Mouse (Mus musculus): Measurements from ENCODE around the gene H2-T24. TPM values are rescaled to one million over a fixed set of nuclear protein-coding genes. Genes with fewer than 3 reads are reported as not detected.

The H2-T24 gene
- total RNA-seq, 2 experiments from 2014 or later = 0.54 to 0.80 TPM

DNA sequence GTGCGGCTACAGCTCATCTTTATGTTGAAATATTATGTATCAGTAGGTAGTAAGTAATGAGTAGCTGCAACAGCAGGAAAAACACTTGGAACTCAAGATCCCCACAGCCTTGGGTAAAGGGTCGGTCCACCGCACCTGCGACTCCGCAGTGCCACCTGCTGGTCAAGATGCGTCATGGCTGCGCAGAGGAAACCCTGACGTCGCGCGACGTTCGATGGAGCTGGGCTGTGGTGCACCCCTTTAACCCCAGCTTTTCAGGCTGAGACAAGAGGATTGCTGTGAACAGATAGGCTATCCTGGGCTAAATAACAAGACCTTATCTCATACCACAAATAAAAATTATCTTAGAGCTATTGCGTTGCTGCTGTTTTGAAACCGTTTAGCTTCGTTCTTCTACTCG is 26.7 kb downstream of the H2-T24 start:
- DNase-seq (ENCODE audit: low spot score in 2 of 2) = peak; percentile 81 to 82

DNA sequence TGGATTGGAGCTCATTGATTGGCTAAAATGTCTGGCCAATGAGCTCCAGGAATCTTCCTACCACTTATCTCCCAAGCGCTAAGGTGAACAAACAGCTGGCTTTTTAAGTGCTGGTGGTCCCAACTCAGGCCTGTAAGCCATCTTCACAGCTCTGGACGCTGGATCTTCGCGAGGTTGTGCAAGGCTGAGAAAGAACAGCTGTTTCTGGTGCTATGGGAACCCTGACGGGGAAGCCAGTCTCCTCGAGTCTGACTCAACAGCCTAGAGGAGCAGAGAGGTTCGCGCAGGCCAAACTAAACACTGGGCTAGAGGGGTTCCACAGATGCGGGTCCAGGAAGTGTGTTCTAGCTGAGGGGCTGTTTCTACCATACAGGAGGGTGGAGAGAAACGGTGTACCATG is 28.6 kb downstream of the H2-T24 start:
- no peak for DNase-seq (ENCODE audit: low spot score in 2 of 2)

- DNase-seq (ENCODE audit: low spot score in 2 of 2) = no peak
These were observed 38.6 kb downstream of the H2-T24 start for GRCm38 (mm10) chr17:35981776-35982175.

GRCm38 (mm10) chr17:35980363-35980754 is 40.0 kb downstream of the H2-T24 start:
- DNase-seq (ENCODE audit: low spot score in 2 of 2) = peak; percentile 62 to 68

- DNase-seq (ENCODE audit: low spot score in 2 of 2) = peak; percentile 92 to 94
These were observed 40.7 kb downstream of the H2-T24 start, which contains the start of the genes Gnl1 and Prr3 for GRCm38 (mm10) chr17:35979401-35980362. Gene Gnl1 (plus strand): TSS chr17:35979851. Gene Prr3 (minus strand): TSS chr17:35980236.

- DNase-seq (ENCODE audit: low spot score in 2 of 2) = peak; percentile 89 to 93
These were observed 41.5 kb downstream of the H2-T24 start for GRCm38 (mm10) chr17:35978811-35979400.

GRCm38 (mm10) chr17:35972131-35972530 is 48.2 kb downstream of the H2-T24 start:
- no peak for DNase-seq (ENCODE audit: low spot score in 2 of 2)

- DNase-seq (ENCODE audit: low spot score in 2 of 2) = peak; percentile 98 to 99
These were observed 50.7 kb downstream of the H2-T24 start, which contains the start of gene Abcf1 for GRCm38 (mm10) chr17:35969418-35970389. Gene Abcf1 (minus strand): TSS chr17:35969761.

GRCm38 (mm10) chr17:35967621-35968020 is 52.7 kb downstream of the H2-T24 start:
- DNase-seq (ENCODE audit: low spot score in 2 of 2) = no peak

- no peak for DNase-seq (ENCODE audit: low spot score in 2 of 2)
These were observed 57.1 kb downstream of the H2-T24 start for GRCm38 (mm10) chr17:35963279-35963678.

DNA sequence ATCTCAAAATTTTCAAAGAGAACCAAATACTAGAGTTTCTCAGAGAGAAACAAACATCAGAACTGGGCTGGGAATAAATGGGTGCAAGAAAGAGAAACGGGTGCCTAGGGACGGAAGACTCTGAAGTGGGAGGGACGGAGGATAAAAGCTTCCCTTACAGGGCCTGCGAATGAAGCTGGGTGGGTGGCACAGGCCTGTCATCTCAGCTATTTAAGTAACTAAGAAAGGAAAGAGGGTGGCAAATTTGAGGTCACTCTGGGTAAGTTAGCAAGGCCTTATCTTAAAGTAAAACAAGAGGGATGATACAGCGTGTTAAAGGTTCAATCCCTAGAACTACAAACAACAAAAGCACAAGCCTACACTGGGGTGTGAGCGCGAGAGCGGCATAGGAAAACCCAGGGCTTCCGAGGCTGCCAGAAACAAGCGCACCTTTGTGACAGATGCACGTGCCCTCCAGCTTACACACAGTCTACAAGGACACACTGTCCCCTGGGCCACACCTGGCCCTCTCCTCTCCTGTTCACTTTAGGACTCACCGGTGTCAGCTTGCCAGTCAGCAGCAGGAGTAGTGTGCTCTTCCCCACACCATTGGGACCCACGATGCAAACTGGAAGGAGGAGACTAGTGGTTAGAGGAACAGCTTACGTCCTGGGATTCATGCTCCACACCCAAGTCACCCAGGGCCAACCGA is 61.7 kb downstream of the H2-T24 start:
- no peak for DNase-seq (ENCODE audit: low spot score in 2 of 2)

Small RNAs within 50 kb of the gene (microRNA-seq; reads per million reads assigned to microRNA genes)
- gene Mir877 = 410 to 633 reads per million in 2 experiments

Other genes starting within 250 kb of the H2-T24 start
- 1 to 10 TPM; 4.3 to 4.6 TPM for gene Ier3, start 198.9 kb downstream of the H2-T24 start, total RNA-seq (2021)
- gene Flot1, start 197.3 kb downstream of the H2-T24 start, total RNA-seq (2021) = 100 to 1,000 TPM; 163 to 172 TPM
- 1,000 to 10,000 TPM; 1,119 to 1,208 TPM for gene Tubb5, start 182.3 kb downstream of the H2-T24 start, total RNA-seq (2021)
- 10 to 100 TPM; 15.8 to 16.2 TPM for gene Mdc1, start 179.0 kb downstream of the H2-T24 start, total RNA-seq (2021)
- 1 to 10 TPM; 5.2 to 5.7 TPM for gene Nrm, start 159.2 kb downstream of the H2-T24 start, total RNA-seq (2021)
- gene Ppp1r18, start 155.0 kb downstream of the H2-T24 start, total RNA-seq (2021) = 10 to 100 TPM; 15.6 to 16.3 TPM
- gene Dhx16, start 140.7 kb downstream of the H2-T24 start, total RNA-seq (2021) = 10 to 100 TPM; 26.1 to 36.5 TPM
- 10 to 100 TPM; 69.4 to 77.2 TPM for gene 2310061I04Rik, start 123.1 kb downstream of the H2-T24 start, total RNA-seq (2021)
- gene Atat1, start 110.5 kb downstream of the H2-T24 start, total RNA-seq (2021) = 100 to 1,000 TPM; 132 to 133 TPM
- gene Mrps18b, start 104.2 kb downstream of the H2-T24 start, total RNA-seq (2021) = 10 to 100 TPM; 49.1 to 50.2 TPM
- 10 to 100 TPM; 66.2 to 67.3 TPM for gene Ppp1r10, start 104.1 kb downstream of the H2-T24 start, total RNA-seq (2021)
- 10 to 100 TPM; 86.2 to 86.6 TPM for gene Abcf1, start 50.8 kb downstream of the H2-T24 start, total RNA-seq (2021)
- 100 to 1,000 TPM; 123 to 128 TPM for gene Gnl1, start 40.7 kb downstream of the H2-T24 start, total RNA-seq (2021)
- 10 to 100 TPM; 72.1 to 79.2 TPM for gene Prr3, start 40.3 kb downstream of the H2-T24 start, total RNA-seq (2021)
- gene H2-T23, start 12.3 kb upstream of the H2-T24 start, total RNA-seq (2021) = 1 to 10 TPM; 2.4 to 2.9 TPM
- gene H2-T22, start 22.2 kb upstream of the H2-T24 start, total RNA-seq (2021) = 1 to 10 TPM; 8.2 to 9.0 TPM
- gene Gm6034, start 22.4 kb upstream of the H2-T24 start, total RNA-seq (2021) = not detected
- gene Gm11127, start 37.8 kb upstream of the H2-T24 start, total RNA-seq (2021) = under 1 TPM; 0.30 to 0.65 TPM
- not detected for gene Gm19684, start 101.1 kb upstream of the H2-T24 start, total RNA-seq (2021)
- gene Gm7030, start 108.9 kb upstream of the H2-T24 start, total RNA-seq (2021) = not detected
- gene Gm8909, start 148.0 kb upstream of the H2-T24 start, total RNA-seq (2021) = not detected
- not detected for gene H2-T3, start 169.7 kb upstream of the H2-T24 start, total RNA-seq (2021)
- 10 to 100 TPM; 42.6 to 43.6 TPM for gene Rpp21, start 237.5 kb upstream of the H2-T24 start, total RNA-seq (2021)